Mouse (Mus musculus) myocyte (in vitro differentiated cells): ENCODE measurements around the gene Dhrs13.

Experiments
- E2F4 ChIP-seq: IDR thresholded peaks from one replicate; pipeline ENCODE4 v1.6.1; 2011; ENCODE audit warnings: mild to moderate bottlenecking, control low read depth, moderate library complexity; ENCODE audit not compliant: insufficient read depth
- MYOD1 ChIP-seq, 3 experiments: IDR thresholded peaks; one replicate each; pipeline ENCODE4 v1.6.1; 2011; ENCODE audit warnings: control low read depth in 2 of 3, low read depth in 2 of 3, mild to moderate bottlenecking in 2 of 3, moderate library complexity in 1 of 3; ENCODE audit not compliant: insufficient read length in 2 of 3, control insufficient read depth in 1 of 3
- POLR2A ChIP-seq: IDR thresholded peaks from one replicate; pipeline ENCODE4 v1.6.1; 2011; ENCODE audit warnings: low read depth, mild to moderate bottlenecking, control low read depth, moderate library complexity; ENCODE audit not compliant: insufficient read length

DNA sequence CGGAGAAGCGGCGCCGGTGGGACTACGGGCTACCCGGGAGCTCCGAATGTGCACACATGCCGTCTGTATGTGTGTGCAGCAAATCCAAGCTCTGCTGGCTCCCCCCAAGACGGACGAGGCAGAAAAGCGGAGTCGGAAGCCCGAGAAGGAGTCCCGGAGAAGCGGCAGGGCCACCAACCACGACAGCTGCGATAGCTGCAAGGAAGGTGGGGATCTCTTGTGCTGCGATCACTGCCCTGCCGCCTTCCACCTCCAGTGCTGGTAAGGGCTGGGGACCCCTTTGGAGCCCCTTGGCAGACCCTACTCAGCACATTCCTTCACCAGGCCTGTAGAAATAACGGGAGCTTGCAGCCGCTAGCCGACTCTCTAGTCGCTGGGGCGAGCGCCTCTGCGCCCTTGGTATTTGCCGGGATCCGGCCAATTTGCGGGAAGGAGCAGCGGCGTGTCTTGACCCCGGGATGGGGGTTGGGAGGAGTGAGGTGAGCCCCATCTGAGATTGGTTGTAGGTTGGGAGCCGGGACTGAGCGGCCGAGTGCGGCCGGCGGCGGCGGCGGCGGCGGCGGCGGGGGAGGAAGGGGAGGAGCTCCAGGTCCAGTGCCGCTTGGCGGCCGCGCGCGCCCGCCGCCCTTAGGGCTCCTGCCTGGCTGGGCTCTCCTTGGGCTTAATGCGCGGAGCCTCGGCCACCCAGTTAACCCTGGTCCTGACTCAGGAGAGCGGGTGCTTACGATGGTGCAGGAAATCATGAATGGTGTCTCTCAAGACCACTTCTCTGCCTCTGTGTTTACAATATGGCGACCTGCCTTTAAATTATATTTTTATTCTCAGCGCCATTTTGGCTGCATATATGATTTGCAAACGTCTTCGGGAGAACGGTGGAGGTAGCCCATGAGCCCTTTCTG is 47.9 kb upstream of the Dhrs13 start:
- TF ChIP-seq POLR2A (peak; percentile 50), E2F4 (no peak), MYOD1 (IDR thresholded peaks at IDR 0.05; ENCODE audit: control insufficient read depth in 1 of 3, insufficient read length in 2 of 3, low read depth in 2 of 3) (peak in 1 of 3 experiments; percentile 31)
